Comparison of ENCODE assay signal across 30 mouse cellular contexts in genomic region chr3:89932925-89933324, GRCm38 (mm10).
"Had no signal": no experiment of that assay in that cellular context is flagged by ENCODE, and none has a peak within 500 bp of the region (broad histone marks: within the 10 kb centered on the region; RNA-seq: fewer than 3 reads in every experiment).

No protein-coding gene starts in this region.

- H3K27ac ChIP-seq: left cerebral cortex, adult 2 months; limb, embryonic 10.5 days; limb, embryonic 12.5 days; limb, embryonic 13.5 days; limb, embryonic 15.5 days; liver, embryonic 12.5 days; liver, embryonic 13.5 days; liver, embryonic 14.5 days; liver, embryonic 15.5 days; lung, embryonic 15.5 days; macrophage; midbrain, embryonic 10.5 days; midbrain, embryonic 12.5 days; midbrain, embryonic 13.5 days; midbrain, embryonic 15.5 days had no signal

- H3K36me3 ChIP-seq: liver, embryonic 12.5 days; liver, embryonic 13.5 days; liver, embryonic 15.5 days had no signal

- H3K4me2 ChIP-seq: limb, embryonic 12.5 days; limb, embryonic 13.5 days; limb, embryonic 15.5 days; liver, embryonic 11.5 days; liver, embryonic 12.5 days; liver, embryonic 13.5 days; liver, embryonic 15.5 days; lung, embryonic 14.5 days; lung, embryonic 15.5 days; midbrain, embryonic 12.5 days; midbrain, embryonic 13.5 days; midbrain, embryonic 15.5 days had no signal

- H3K4me3 ChIP-seq: left cerebral cortex, adult 2 months; limb, embryonic 10.5 days; limb, embryonic 12.5 days; limb, embryonic 13.5 days; limb, embryonic 15.5 days; liver, embryonic 12.5 days; liver, embryonic 13.5 days; liver, embryonic 15.5 days; lung, embryonic 15.5 days; megakaryocyte, embryonic 14.5 days; midbrain, embryonic 10.5 days; midbrain, embryonic 12.5 days; midbrain, embryonic 13.5 days; midbrain, embryonic 15.5 days; myocyte had no signal

- DNase-seq: left cerebral cortex, postnatal 4 days; liver; liver, embryonic 13.5 days; liver, postnatal 0 days; lung, adult 18-20 months; lung, adult 2 months; lung, embryonic 14.5 days; lung, postnatal 10 days; lung, postnatal 14 days; lung, postnatal 36 days; lung, postnatal 4 days; midbrain, embryonic 14.5 days had no signal

- H3K27me3 ChIP-seq: limb, embryonic 12.5 days; limb, embryonic 13.5 days; limb, embryonic 15.5 days; liver, embryonic 12.5 days; liver, embryonic 13.5 days; liver, embryonic 15.5 days; lung, embryonic 15.5 days; midbrain, embryonic 12.5 days; midbrain, embryonic 13.5 days; midbrain, embryonic 15.5 days had no signal

- H3K9ac ChIP-seq: limb, embryonic 12.5 days; limb, embryonic 13.5 days; limb, embryonic 15.5 days; liver, embryonic 12.5 days; liver, embryonic 13.5 days; liver, embryonic 14.5 days; liver, embryonic 15.5 days; liver, postnatal 0 days; lung, embryonic 14.5 days; lung, embryonic 15.5 days; midbrain, embryonic 12.5 days; midbrain, embryonic 13.5 days; midbrain, embryonic 15.5 days had no signal

- H3K9me3 ChIP-seq: limb, embryonic 10.5 days; limb, embryonic 15.5 days; liver, embryonic 12.5 days; liver, embryonic 13.5 days; liver, embryonic 15.5 days; lung, embryonic 15.5 days; midbrain, embryonic 13.5 days; midbrain, embryonic 15.5 days had no signal

- ATAC-seq: liver, embryonic 12.5 days; liver, postnatal 0 days; lung, postnatal 0 days; midbrain, embryonic 13.5 days; midbrain, embryonic 15.5 days had no signal

- H3K4me1 ChIP-seq: limb, embryonic 10.5 days; limb, embryonic 12.5 days; limb, embryonic 13.5 days; limb, embryonic 15.5 days; liver, embryonic 12.5 days; liver, embryonic 13.5 days; liver, embryonic 15.5 days; lung, embryonic 15.5 days; midbrain, embryonic 10.5 days; midbrain, embryonic 12.5 days; midbrain, embryonic 13.5 days; midbrain, embryonic 15.5 days had no signal
